Mouse (Mus musculus) T-helper 2 cell (primary cell): ENCODE data around the gene Cdk6.
"Not testable (repeated sequence)": the region's sequence is repeated elsewhere in the genome, so short reads cannot be mapped to it uniquely, and the experiment has no call there.

ENCODE experiments used
- in situ Hi-C: fragments of 300-600 bp; cut with MboI, MseI; formaldehyde crosslinking; loops from one replicate; pipeline ENCODE4 v1.15.1; 2025; ENCODE audit warnings: high pct_unique_total_duplicates

The Cdk6 gene

DNA sequence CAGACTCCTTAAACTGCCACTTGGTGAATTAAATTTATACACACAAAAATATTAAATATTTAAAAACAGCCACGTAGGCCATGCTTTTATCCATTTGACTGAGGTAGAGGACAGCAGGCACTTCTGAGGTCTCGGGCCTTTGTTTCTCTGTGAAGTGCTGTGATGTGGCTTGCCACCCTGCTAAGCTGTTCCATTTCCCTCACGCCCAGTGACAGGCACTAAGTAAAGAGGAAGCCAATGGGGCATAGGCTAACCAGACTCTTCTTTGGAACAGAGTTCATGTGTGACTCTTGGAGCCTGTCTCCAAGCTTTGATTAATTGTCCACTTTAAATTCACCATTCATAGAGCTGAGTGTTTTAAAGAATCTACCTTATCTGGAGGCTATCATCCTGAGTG, 79.5 kb downstream of the Cdk6 start:
- in situ Hi-C loops: no loop called here

DNA sequence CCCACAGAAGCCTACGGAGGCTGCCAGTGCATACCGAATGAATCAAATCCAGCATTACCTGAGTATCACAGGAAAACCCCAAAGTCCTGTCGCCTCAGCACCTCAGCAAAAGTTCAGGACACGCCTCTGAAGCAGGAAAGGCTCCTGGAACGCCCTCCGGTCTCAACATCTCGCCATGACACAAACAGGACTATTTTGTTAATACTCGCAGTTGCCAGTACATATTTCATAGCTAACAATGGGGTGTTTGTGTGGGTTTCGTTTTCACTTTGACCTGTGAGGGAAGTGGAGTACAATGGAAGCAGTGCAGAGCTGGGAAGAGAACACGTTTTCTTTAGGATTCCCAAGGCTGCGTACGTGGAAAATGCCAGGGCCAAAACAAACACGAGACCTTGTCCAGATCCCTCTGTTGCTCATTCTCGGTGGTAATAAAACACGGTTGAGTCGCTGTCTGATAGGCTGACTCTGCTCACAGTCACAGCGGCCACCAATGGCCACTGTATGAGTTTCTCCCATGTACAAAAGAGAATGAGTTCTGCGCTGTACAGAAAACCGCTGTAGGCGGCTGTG, 91.9 kb downstream of the Cdk6 start:
- in situ Hi-C loops: not testable (repeated sequence)

DNA sequence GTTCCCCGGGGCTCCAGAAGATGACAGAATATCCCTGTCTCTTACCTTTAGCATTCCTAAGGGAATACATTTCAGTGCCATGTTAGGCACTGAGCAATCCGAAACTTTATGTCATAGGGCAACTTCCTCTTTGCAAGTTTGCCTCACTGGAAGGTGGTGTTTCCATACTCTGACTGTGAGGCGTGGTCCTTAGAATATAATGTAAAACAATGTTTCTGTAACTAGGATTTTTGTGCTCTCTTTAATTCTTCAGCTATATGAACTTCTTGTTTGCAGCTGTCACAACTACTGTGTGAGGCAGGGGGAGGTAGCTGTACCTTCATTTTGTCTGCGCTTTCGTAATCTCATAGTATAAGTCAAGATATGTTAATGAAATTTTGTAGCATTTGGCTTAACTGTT, 92.8 kb downstream of the Cdk6 start:
- in situ Hi-C loops: not testable (repeated sequence)

DNA sequence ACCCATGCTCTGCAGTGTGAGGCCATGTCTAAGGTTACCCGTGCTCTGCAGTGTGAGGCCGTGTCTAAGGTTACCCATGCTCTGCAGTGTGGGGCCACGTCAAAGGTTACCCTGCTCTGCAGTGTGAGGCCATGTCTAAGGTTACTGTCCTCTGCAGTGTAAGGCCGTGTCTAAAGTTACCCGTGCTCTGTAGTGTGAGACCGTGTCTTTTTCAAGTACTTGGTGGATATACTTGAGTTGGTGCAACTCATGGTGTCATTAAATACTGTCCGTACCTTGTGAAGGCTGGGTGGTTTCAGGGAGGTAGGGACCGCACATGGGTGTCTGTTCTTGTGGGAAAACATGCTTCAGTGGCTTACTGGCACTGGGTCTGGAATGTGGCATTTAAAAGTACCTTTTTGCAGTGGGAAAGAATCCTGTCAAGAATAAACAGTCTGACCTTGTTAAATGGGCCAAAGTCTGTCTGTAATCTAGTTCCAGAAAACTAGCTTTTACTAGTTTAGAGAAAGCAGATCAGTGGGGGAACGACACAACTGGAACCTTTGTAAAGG, 97.2 kb downstream of the Cdk6 start:
- in situ Hi-C loops: not testable (repeated sequence)

DNA sequence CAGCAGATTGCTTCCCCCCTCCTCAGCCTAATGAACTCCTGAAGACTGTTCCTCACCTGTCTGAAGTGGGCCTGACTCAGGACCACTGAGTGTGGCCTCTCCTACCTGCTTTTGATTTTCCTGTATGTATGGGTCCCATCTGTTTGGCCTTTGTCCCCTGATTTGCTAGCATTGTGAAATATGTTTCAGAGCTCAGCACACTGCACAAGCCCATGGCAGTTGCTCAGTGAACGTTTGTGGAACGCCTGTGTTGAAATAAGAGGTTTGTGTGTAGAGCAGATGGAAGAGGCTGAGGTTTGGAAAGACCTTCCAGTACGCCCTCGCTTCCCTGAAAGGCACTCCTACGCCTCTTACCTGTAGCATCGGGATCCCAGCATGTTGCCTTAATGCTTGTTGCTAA, 98.1 kb downstream of the Cdk6 start:
- in situ Hi-C loops: not testable (repeated sequence)

DNA sequence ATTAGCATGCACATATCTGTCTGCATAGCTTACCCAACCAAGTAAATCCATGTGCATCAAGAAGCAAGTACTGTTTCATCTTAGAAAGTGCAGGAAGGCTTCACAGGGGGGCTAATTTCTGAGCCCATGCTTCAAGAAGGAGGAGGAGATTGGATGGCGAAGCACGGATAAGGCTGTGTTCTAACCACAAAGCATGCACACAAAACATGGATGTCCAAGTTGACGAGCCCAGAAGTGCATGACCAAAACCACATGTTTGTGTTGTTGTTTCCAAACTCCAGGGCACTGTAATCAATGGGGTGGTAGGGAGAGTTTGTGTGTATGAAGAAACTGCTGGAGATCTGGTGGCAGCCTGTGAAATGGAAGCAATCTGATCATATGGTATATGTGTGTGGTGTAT, 101.2 kb downstream of the Cdk6 start:
- in situ Hi-C loops: not testable (repeated sequence)

DNA sequence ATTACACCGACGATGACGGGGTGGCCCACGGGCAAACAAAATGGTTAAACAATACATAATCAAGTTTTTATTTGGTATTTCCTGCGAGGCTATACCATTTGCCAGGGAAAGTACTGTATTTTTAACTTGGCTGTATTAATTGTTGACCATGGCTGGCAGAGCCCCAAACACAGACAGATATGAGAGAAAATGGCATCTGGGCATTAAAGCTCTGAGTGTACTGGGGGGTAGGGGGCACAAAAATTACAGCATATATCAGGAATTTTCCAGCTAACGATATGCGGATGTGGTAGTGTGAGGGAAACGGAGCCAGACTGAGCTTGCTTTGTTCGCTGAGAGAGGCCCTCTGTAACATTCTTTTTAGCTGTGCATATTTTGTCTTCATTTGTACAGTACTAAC, 109.9 kb downstream of the Cdk6 start:
- in situ Hi-C loops: not testable (repeated sequence)

DNA sequence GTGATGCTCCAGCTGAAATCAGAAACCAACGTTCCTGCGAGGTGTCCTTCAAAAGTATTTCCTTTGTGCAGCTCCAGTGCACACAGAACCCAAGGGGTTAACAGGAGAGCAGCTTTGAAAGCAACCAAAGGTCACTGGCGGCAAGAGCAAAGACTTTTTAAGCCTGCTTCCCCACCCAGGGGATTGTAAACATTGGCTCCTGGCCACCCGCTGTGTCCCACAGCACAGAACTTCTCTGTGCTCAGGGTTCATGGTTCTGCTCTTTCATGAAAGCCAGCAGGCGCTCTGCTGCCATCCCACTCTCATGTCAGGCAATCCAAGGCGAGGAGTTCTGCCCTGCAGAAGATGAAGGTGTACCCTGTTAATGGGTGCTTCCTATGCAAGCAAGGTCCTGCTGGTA, 112.7 kb downstream of the Cdk6 start:
- in situ Hi-C loops: not testable (repeated sequence)

DNA sequence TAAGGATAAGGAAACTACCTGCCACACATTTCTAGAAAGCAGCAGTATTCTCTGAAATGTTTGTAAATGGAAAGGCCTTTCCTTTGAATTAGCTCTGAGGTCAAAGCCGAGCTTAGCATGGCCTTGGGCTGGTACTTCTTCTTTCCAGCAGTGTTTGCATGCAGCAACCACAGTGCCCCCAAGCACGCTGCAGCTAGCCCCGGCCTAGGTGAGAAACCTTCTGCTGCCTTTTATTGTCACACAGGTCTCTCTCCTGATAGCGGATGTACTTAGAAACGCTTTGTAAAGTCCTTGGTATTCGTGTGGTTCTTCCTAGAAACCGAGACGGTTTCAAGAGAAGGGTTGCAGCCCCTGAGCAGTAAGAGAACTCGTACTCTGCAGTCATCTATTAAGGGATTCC, 119.6 kb downstream of the Cdk6 start:
- in situ Hi-C loops: no loop called here

DNA sequence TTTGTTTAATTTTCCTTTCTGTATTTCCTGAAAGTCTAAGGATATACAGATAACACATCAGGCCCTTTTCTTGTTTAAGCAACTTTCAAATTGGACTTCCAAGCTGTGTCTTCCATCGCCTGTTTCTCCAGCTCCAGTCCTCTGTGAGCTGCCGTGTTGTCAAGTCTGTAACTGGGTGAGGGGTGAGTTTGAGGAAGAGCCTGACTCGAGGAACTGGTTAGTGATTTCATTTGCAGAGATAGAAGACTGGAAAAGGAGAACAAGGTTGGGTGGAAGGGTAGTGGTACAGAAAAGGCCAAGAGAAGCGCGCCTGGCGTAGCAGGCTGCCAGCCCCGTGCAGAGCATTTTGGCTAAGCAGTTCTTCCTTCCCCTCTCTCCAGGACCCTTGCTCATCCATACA, 120.1 kb downstream of the Cdk6 start:
- in situ Hi-C loops: no loop called here

DNA sequence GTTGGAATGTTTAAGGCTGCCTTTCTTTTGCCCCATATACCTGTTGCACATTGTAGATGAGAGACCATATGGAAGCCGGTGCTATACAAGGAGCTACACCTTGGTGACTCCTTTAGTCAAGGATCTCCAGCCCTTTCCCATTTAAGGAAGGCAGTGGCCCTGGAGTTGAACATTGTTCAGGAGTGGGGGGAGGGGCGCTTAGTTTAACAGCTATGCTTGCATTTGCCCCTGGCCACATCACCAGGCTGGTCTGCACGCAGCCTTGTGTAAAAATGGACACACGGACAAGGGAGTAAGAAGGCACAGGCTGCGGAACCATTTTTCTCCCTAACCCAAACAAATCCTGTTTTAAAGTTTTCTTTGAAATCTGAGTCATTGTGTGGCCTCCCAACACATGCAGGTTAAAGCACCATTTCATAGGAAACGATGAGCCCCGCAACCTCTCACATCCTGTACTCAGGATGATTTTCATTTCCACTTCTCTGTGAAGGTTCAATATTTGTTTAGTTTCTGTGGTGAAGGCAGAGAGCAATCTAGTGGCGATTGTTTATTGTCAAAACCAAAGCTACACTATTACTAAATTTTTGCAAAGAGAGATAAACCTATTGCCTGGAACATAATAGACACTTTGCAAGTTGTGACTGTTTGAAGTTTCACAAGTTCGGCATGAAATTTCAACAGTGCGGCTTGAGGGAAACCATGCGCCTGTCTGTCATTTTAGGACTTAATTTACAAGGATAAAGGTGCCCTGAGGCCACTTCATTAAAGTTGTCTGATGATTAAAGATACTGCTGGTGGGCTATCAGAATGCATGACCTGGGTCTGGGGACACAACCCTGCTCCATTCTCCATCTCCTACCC, 121.8 kb downstream of the Cdk6 start:
- in situ Hi-C loops: no loop called here

DNA sequence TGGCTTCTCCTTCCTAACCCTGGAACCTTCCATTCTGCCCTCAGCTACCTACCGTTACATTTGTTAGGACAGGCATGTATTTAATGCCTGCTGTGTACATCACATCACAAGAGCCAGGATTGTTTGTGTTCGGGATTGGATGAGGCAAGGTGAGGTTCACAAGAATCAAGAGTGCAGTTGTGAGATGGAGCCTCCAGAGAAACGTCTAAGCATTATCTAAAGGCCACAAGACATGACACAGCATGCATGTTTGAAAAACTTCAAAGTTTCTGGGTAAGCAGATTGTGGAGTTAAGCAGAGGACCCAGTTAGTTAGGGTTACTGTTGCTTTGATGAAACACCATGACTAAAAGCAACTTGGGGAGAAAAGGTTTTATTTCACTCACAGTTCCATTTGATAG, 122.5 kb downstream of the Cdk6 start:
- in situ Hi-C loops: no loop called here

DNA sequence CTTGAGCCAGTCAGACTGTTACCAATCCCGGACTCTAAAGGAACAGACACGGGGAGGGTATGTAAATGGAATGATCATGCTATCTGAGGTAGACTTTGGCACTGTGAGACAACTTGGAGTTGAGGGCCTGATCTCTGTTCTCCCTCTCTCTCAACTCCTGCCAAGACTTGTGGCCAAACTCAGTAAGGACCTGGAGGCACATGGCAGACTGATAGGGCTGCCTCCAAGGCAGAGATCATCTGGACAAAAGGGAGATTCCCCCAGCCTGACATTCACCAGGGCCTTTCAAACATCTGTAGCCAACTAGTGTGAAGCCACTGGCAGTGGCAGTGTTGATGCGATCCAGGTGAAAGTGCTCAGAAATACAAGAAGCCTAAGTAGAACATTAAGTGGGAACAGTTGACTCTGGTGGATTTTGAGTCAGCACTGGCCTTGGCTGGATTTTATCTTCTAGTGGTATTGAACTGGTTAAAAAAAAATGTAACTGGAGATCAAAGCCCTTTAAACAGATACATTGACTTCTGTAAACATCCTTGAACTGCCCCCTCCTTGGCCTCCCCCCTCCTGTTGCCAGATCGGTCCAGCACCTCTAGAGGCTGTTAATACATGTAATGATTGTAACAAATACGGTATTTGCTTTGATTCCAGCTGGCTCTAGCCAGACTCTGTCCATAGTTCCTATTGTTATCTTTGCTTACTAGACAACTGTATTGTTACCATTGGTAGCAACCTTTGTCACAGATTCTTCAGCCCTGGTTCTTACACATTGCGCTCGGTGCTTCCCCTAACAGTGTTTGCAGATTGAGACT, 125.0 kb downstream of the Cdk6 start:
- in situ Hi-C loops: no loop called here

DNA sequence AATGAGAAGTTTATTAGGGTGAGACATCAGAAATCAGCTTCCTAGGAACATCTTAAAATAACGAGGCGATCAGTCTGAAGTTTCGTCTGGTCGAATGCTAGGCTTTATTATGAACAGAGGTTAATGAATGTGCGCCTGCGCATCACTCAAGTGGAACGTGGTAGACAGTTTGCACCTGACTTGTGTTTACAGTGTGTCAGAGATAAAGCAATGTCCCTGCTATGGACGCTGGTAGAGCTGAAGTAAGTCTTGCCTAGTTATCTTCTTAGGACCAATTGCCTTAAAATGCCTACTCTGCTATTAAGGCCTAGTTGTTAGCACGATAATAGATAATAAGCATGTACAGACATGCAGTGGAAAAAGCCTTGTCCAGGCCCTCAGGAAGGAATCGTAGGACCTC, 129.6 kb downstream of the Cdk6 start:
- in situ Hi-C loops: no loop called here

DNA sequence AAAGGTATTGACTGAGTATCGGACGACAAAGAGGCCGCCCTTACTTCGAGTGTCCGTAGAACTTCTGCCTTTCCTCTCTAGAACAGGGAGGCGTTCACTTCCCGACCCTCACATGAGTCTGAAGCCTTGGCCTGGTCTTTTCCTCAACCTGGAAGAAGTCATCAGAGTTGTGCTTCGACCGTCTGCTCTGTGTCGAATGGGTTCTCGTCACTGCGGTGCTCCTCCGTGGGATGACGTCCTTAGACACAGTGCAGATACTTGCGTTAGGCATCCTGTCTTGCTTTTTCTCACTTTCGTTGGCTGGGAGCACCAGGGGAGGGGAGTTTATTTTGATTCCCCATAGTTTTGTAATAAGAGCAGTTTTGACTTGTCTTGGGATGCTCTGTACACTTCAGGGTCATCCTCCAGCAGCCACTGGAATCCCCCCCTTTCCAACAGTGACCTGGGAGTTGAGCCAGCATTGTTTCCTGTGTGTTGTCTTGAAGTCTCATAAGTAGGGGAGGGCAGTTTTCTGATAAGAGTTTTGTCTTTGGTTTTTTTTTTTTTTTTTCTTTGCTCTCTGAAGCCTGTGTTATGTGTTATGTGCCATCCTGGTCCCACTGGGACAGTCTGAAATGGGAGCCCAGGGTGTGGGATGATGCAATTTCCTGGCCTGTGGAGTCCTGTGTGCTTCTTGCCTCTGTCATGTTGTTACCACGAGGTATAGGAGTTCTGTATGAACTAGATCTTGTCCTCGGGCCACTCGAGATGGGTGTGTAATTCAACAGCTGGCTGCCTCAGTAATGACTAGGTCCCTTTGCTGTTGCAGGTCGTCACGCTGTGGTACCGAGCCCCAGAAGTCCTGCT, 131.2 kb downstream of the Cdk6 start:
- in situ Hi-C loops: no loop called here

DNA sequence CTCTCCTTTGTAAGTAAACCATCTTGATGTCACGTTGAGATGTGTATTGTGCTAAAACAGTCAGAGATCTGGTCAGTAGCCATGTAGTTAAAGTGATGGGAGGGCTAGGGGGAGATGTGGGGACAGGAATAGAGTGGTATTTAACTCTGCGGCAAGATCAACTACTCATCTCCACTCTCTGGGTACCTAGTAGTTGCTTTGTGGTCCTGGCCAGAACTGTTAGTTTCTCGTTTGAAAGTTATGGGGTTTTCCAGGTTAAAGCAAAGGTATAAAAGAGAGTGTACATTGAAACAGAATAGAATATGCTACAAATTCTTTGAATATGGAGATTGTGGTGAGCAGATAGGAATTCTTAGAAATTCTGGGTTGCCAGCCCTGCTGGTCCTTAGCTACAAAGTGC, 136.4 kb downstream of the Cdk6 start:
- in situ Hi-C loops: no loop called here

DNA sequence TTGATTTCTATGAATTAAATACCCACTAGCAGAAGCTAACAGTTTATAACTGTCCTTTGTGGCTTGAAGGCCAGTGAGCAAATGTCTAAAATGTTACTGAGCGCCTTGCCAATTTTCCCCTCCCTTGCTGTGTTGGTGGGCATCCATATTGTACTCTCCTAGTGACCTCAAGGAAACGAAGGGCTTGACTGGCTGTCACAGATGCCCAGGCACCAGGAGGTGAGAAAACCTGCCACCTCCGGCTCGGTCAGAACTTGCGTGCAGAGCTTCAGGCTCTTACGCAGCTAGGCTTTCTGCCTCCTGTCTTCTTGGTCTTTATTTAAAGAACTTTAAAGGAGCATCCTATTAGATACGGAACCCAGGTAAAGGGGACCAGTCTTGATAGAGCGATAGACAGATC, 136.9 kb downstream of the Cdk6 start:
- in situ Hi-C loops: no loop called here

DNA sequence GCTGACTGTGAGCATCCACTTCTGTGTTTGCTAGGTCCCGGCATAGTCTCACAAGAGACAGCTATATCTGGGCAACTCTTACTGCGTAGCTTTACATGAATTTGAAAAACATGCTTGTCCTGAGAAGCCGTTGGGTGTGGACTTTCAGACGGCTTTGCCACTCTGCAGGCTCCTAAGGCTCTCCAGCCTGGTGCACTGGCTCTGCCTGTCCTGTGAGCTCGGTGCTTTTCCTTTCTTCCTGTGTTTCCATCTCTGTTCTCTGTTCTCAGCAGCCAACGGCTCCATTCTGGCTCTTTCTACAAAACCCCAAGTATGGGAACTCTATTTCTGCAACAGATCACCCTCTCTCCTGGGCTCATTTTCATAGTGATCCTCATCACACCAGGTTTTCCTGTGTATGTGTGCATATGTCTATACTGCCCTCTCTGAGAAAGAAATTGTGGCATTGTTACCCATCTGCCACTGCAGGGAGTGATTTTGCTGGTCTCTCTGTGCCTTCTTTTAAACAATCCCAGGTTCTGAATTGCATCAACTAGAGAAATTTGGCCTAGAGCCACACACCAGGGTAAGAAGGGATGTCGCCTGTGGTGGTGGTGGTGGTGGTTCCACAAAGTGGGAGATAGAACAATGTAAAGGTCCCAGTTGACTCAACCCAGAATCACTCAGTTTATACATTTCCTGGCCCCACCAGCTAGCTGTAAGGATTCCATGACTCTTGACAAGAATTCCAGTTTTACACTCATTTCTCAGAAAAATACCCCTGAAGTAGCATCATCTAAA, 137.9 kb downstream of the Cdk6 start:
- in situ Hi-C loops: no loop called here

DNA sequence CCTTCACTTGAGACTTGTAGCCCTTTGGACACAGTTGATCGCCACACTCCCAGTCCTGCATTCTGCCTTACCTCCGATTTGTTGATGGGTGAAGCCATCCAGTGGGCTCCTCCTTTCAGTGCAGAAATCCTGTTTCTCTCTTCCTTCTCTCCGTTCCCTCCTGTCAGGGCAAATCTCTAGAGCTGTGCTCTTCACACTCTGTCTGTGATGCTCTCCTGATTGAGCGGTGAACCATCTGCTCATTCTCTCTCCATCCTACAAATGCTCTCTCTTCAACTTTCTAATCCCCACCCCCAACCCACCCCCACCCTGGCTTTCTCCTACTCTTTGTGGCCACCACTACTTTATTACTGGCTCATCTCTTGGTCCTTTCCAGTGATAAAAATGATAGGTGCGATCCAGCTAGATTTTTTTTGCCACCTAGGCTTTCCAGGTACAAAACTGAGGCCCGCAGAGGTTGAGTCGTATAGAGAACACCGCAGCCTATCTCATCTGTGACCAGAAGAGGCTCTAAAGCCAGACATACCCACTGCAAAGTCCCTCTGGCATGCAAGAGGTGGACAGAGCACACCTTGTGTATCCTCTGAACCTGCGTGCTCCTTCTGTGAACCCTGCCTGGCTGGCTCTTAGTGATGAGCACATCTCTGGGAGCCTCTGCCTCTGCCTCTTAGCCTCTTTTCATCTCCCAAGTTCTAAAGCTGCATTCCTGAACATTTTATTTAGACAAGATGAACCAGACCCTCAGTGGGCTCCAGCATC, 139.5 kb downstream of the Cdk6 start:
- in situ Hi-C loops: no loop called here

DNA sequence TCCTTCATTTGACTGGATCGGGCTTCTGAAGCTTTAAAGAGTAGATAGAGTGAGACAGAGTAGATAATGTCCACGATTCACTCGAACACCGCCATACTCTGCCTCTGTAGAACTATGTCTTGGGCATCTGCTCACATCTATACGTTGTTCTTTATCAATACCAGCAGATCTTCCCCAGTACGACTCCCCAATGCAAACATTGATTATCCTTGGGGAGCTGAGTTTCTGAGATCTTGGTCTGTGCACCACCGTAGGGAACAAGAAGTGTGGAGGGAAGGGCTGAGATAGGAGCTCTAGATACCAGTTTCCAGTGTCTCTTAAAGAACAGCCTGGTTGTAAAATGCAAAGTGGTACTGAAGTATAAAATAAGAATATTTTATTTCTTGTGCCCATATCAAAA, 141.2 kb downstream of the Cdk6 start:
- in situ Hi-C loops: no loop called here
